Mouse (Mus musculus) left cerebral cortex, adult 6 months (tissue): ENCODE results near the gene Olfr1250. TPM values are rescaled to one million over a fixed set of nuclear protein-coding genes. Genes with fewer than 3 reads are reported as not detected.

Experiments
- long read RNA-seq, 2 experiments: library from polyadenylated mRNA; unstranded; transcript quantifications; one replicate each; pipeline ENCODE4 v2.0.0; 2019 to 2020
- polyA plus RNA-seq: library from polyadenylated mRNA; unstranded; fragments of <200 nt; fragmentation: Nextera tagmentation; gene quantifications from 2 replicates; pipeline ENCODE4 v1.2.3, GENCODE M21; 2021

The Olfr1250 gene
- polyA plus RNA-seq, result not detected in 2 replicates
- long read RNA-seq, experiment 1, result 0 reads
- long read RNA-seq, experiment 2, result 0 reads

GRCm38 (mm10) chr2:89661367-89661766, at the start of gene Olfr1250:
Gene Olfr1250, minus strand, starts transcription at chr2:89661467.

GRCm38 (mm10) chr2:89671836-89672235, 10.6 kb upstream of the Olfr1250 start, which contains the start of gene Olfr1251:
Gene Olfr1251, minus strand, starts transcription at chr2:89671936.

DNA sequence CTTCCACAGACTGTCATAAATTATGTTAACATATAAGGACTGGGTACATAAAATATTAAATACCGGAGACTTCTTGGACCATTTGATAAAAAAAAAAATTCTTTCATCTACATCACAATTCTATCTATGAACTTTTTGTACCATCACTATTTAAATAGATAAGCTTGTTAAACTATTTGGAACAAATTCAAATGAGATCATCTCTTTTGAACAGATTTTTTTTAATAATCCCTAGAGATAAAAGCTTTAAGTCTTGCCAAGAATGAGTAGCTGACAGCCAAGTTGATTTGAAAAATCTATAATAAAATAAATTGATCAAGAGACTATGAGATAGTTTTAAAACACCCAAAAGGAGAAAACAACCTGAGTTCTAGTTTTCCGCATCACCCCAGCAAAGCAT, 26.4 kb downstream of the Olfr1250 start, which contains the start of gene Olfr1249:
Gene Olfr1249 (minus strand): TSS at position 101 of the 400 bp plus-strand sequence.

GRCm38 (mm10) chr2:89618145-89618544, 43.1 kb downstream of the Olfr1250 start, which contains the start of gene Olfr1248:
Gene Olfr1248, minus strand, starts transcription at chr2:89618245.

DNA sequence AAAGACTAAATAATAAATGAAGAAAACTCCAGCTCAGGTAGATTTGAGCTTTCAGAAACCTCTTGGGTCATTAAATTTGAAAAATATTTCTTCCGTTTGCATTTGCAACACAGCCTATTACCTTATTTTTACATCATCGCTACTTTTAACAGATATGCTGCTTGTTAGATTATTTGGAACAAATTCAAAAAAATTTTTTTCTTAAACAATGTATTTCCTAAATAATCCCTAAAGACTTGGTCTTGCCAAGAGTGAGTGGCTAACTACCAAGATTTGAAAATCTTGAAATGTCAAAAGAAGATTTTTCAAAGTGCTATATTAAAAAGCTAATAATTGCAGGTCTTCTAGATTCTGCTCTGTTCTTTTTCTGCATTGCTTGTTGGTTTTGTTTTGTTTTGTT, 47.2 kb downstream of the Olfr1250 start, which contains the start of gene Olfr1247:
Gene Olfr1247 (minus strand): TSS at position 101 of the 400 bp plus-strand sequence.

Other genes with a start within 250 kb of the Olfr1250 start
- not detected in 2 replicates for gene Olfr1239, start 241.1 kb downstream of the Olfr1250 start, polyA plus RNA-seq
- gene Olfr1240, start 218.5 kb downstream of the Olfr1250 start, polyA plus RNA-seq, result not detected in 2 replicates
- gene Olfr1241, start 174.3 kb downstream of the Olfr1250 start, polyA plus RNA-seq, result not detected in 2 replicates
- gene Olfr1242, start 163.1 kb downstream of the Olfr1250 start, polyA plus RNA-seq, result not detected in 2 replicates
- not detected in 2 replicates for gene Olfr1243, start 130.0 kb downstream of the Olfr1250 start, polyA plus RNA-seq
- not detected in 2 replicates for gene Olfr1245, start 83.0 kb downstream of the Olfr1250 start, polyA plus RNA-seq
- not detected in 2 replicates for gene Olfr1246, start 68.3 kb downstream of the Olfr1250 start, polyA plus RNA-seq
- gene Olfr1247, start 47.3 kb downstream of the Olfr1250 start, polyA plus RNA-seq, result not detected in 2 replicates
- not detected in 2 replicates for gene Olfr1248, start 43.2 kb downstream of the Olfr1250 start, polyA plus RNA-seq
- not detected in 2 replicates for gene Olfr1249, start 26.5 kb downstream of the Olfr1250 start, polyA plus RNA-seq
- gene Olfr1251, start 10.5 kb upstream of the Olfr1250 start, polyA plus RNA-seq, result not detected in 2 replicates
- gene Olfr1252, start 63.5 kb upstream of the Olfr1250 start, polyA plus RNA-seq, result not detected in 2 replicates
- not detected in 2 replicates for gene Olfr1253, start 95.6 kb upstream of the Olfr1250 start, polyA plus RNA-seq
- gene Olfr1254, start 132.2 kb upstream of the Olfr1250 start, polyA plus RNA-seq, result not detected in 2 replicates
- not detected in 2 replicates for gene Olfr1255, start 150.6 kb upstream of the Olfr1250 start, polyA plus RNA-seq
- not detected in 2 replicates for gene Olfr1256, start 180.1 kb upstream of the Olfr1250 start, polyA plus RNA-seq
- gene Olfr48, start 186.7 kb upstream of the Olfr1250 start, polyA plus RNA-seq, result not detected in 2 replicates
- not detected in 2 replicates for gene Olfr1257, start 217.0 kb upstream of the Olfr1250 start, polyA plus RNA-seq